ENCODE assay signal across 21 mouse cellular contexts in genomic region chr5:101863946-101864345, GRCm38 (mm10).
DNase-seq lines count a peak whose midpoint lies in the region; ATAC-seq and TF ChIP-seq lines count a peak whose summit lies in the region.
"Had no signal": no experiment of that assay in that cellular context is flagged by ENCODE, and none has a peak within 500 bp of the region (broad histone marks: within the 10 kb centered on the region; RNA-seq: fewer than 3 reads in every experiment).

No protein-coding gene starts in this region.

- H3K4me3 ChIP-seq in left cerebral cortex, adult 2 months: no peak overlapping the region
- H3K4me3 ChIP-seq: embryonic facial prominence, embryonic 10.5 days; forebrain, embryonic 13.5 days; heart, embryonic 10.5 days; hindbrain, embryonic 13.5 days had no signal

- intact Hi-C loops in left cerebral cortex, adult 2 months (cut with DNase I): no loop called here

- no peak overlapping the region for H3K27ac ChIP-seq in left cerebral cortex, adult 2 months
- H3K27ac ChIP-seq: embryonic facial prominence, embryonic 10.5 days; forebrain, embryonic 13.5 days; heart, embryonic 10.5 days; hindbrain, embryonic 13.5 days; hindbrain, postnatal 0 days had no signal

- DNase-seq in 3T3-L1 (ENCODE audit: low read depth, low spot score) (peak; percentile 9), 416B (ENCODE audit: low read depth) (peak; percentile 87)
- DNase-seq in left cerebral cortex, adult 2 months (ENCODE audit: extremely low spot score in 1 of 2, low spot score in 2 of 2): no peak
- no peak for DNase-seq in heart, adult 18-20 months
- DNase-seq in B cell, adult 2 months: no peak
- DNase-seq: adrenal gland, adult 2 months; adrenal gland, postnatal 36 days; cerebellum, adult 18-20 months; cerebellum, adult 9-11 months; cerebellum, postnatal 36 days; forebrain, postnatal 0 days; heart, postnatal 10 days; heart, postnatal 4 days; kidney, adult 11 months had no signal

- TF ChIP-seq CTCF in left cerebral cortex, adult 2 months (IDR thresholded peaks at IDR 0.05): no peak

- peak; percentile 87 for ATAC-seq in common myeloid progenitor, adult 5-6 weeks (replicated peaks; ENCODE audit: low read depth, poor library complexity, severe bottlenecking)
- ATAC-seq in megakaryocyte progenitor cell, adult 5-6 weeks (replicated peaks; ENCODE audit: poor library complexity): peak; percentile 81
- ATAC-seq: forebrain, embryonic 13.5 days; forebrain, postnatal 0 days; hindbrain, postnatal 0 days had no signal

Comparison
In these comparisons a context has a peak if more than half of its experiments do, and no peak if none do; other contexts are left out.
1. DNase-seq: peak in 3T3-L1 (single experiment) and 416B (single experiment); none in left cerebral cortex, adult 2 months (0 of 2), heart, adult 18-20 months (0 of 2) and B cell, adult 2 months (0 of 2).